1 mouse cellular context compared by ENCODE assay signal in genomic region chr11:89092714-89093113, GRCm38 (mm10).
A peak's percentile ranks its signal among the peaks of the same experiment; 100 is the strongest.
TF ChIP-seq lines count a peak whose summit lies in the region.

No protein-coding gene starts in this region.

TF ChIP-seq in CH12.LX, 34 proteins besides CTCF, POLR2A, EP300 and RAD21 (continued from another document):
- TF ChIP-seq MXI1 (IDR thresholded peaks at IDR 0.05; ENCODE audit: low read depth, low read length) (peak; percentile 59; the same call in 1 of the 2 replicates), SIN3A (IDR thresholded peaks at IDR 0.05; ENCODE audit: low read length) (peak; percentile 51; the same call in 1 of the 2 replicates), RCOR1 (conservative IDR thresholded peaks at IDR 0.05; ENCODE audit: low read depth, low read length) (no peak), HCFC1 (IDR thresholded peaks at IDR 0.05; ENCODE audit: low read depth, low read length) (peak; percentile 41; the same call in 1 of the 2 replicates), ZNF384 (IDR thresholded peaks at IDR 0.05; ENCODE audit: low read depth, low read length) (0 out of 2 replicates have a peak, but pooled peaks have one; percentile 16), E2F4 (IDR thresholded peaks at IDR 0.05; ENCODE audit: insufficient replicate concordance, low read depth, low read length) (no peak), ZKSCAN1 (IDR thresholded peaks at IDR 0.05; ENCODE audit: borderline replicate concordance, low read depth, low read length) (no peak), CHD2 (IDR thresholded peaks at IDR 0.05; ENCODE audit: low read length) (no peak), PAX5 (IDR thresholded peaks at IDR 0.05; ENCODE audit: low read length) (no peak), MYC (IDR thresholded peaks at IDR 0.05; ENCODE audit: low read depth, low read length) (peak; percentile 82), POLR2AphosphoS2 (IDR thresholded peaks at IDR 0.05; ENCODE audit: low read depth, low read length) (no peak), MAZ (IDR thresholded peaks at IDR 0.05; ENCODE audit: low read depth, low read length) (0 out of 2 replicates have a peak, but pooled peaks have one; percentile 3), ETS1 (conservative IDR thresholded peaks at IDR 0.05; ENCODE audit: low read depth, low read length) (peak; percentile 54), USF1 (IDR thresholded peaks at IDR 0.05; ENCODE audit: low read depth, low read length) (peak; percentile 93), JUND (conservative IDR thresholded peaks at IDR 0.05; ENCODE audit: low read depth, low read length) (no peak; the same call in 1 of the 2 replicates), IRF4 (IDR thresholded peaks at IDR 0.05; ENCODE audit: low read depth, low read length) (peak; percentile 84), SMC3 (IDR thresholded peaks at IDR 0.05; ENCODE audit: low read depth, low read length) (no peak), BHLHE40 (IDR thresholded peaks at IDR 0.05; ENCODE audit: low read depth, low read length) (peak; percentile 94), ZC3H11A (IDR thresholded peaks at IDR 0.05; ENCODE audit: low read depth, low read length) (no peak), TBP (conservative IDR thresholded peaks at IDR 0.05; ENCODE audit: low read depth, low read length) (peak; percentile 51; the same call in 1 of the 2 replicates), GABPA (IDR thresholded peaks at IDR 0.05; ENCODE audit: insufficient replicate concordance, low read depth, low read length) (no peak)
TF ChIP-seq in CH12.LX: peak in this region for 18.
